Mouse (Mus musculus) hindbrain, embryonic 15.5 days (tissue): ENCODE measurements at regions not wholly inside any gene's neighbourhood (a gene's known extent, or its start where the extent isn't known, plus 50 kb on each side); places are given as distances from the start of the nearest gene placed in this dataset.

ENCODE experiments used
- ATAC-seq: fragments of 200-750 bp; cut with Nextera tagmentation; 2 replicates; pipeline ENCODE4 v1.8.0; 2017; ENCODE audit warnings: low read depth, moderate number of reproducible peaks, moderate TSS enrichment; ENCODE audit not compliant: low FRiP score
- H3K27ac ChIP-seq: fragments of 300-500 bp; sonication (generic); replicated peaks from 2 replicates; pipeline ENCODE4 v1.5.1; 2015; ENCODE audit warnings: mild to moderate bottlenecking, inconsistent platforms
- H3K27me3 ChIP-seq: fragments of 300-500 bp; sonication (generic); 2 replicates; pipeline ENCODE4 v1.6.1; 2015; ENCODE audit warnings: control low read depth, inconsistent platforms
- H3K36me3 ChIP-seq: fragments of 300-500 bp; sonication (generic); 2 replicates; pipeline ENCODE4 v1.6.1; 2015; ENCODE audit warnings: control low read depth, inconsistent platforms
- H3K4me1 ChIP-seq: fragments of 300-500 bp; sonication (generic); replicated peaks from 2 replicates; pipeline ENCODE4 v1.6.1; 2015; ENCODE audit warnings: control low read depth, inconsistent platforms
- H3K4me2 ChIP-seq: fragments of 300-500 bp; sonication (generic); 2 replicates; pipeline ENCODE4 v1.6.1; 2015; ENCODE audit warnings: moderate library complexity, mild to moderate bottlenecking, inconsistent platforms
- H3K4me3 ChIP-seq: fragments of 300-500 bp; sonication (generic); 2 replicates; pipeline ENCODE4 v1.5.1; 2015; ENCODE audit warnings: mild to moderate bottlenecking, inconsistent platforms
- H3K9ac ChIP-seq: fragments of 300-500 bp; sonication (generic); 2 replicates; pipeline ENCODE4 v1.6.1; 2015; ENCODE audit warnings: inconsistent platforms
- H3K9me3 ChIP-seq: fragments of 300-500 bp; sonication (generic); 2 replicates; pipeline ENCODE4 v1.6.1; 2016; ENCODE audit warnings: control low read depth, inconsistent platforms
- WGBS: fragments of 180-500 bp; shearing (Covaris S2); methylation state at CpG from one replicate; pipeline ENCODE4 v1.1.7; 2015; 5-methylcytosine and 5-hydroxymethylcytosine counted together

GRCm38 (mm10) chr16:22750725-22751287 is 60.6 kb downstream of the Crygs start:
- no peak overlapping the region for H3K9ac ChIP-seq
- no peaks in the 10 kb centered on the region for H3K4me1 ChIP-seq
- no peak overlapping the region for H3K4me3 ChIP-seq
- WGBS = 92% methylated on average over 5 of the region's 5 CpGs
- H3K9me3 ChIP-seq = no peaks in the 10 kb centered on the region
- H3K4me2 ChIP-seq = no peak overlapping the region
- no peak overlapping the region for H3K27ac ChIP-seq
- H3K27me3 ChIP-seq = no peaks in the 10 kb centered on the region
- no peaks in the 10 kb centered on the region for H3K36me3 ChIP-seq
- ATAC-seq = no peak

- 79% methylated on average over 7 of the region's 7 CpGs for whole genome bisulfite sequencing
- H3K4me1 ChIP-seq = no peaks in the 10 kb centered on the region
- ATAC-seq = no peak
- H3K27ac ChIP-seq = no peak overlapping the region
- H3K4me2 ChIP-seq = no peak overlapping the region
- H3K9ac ChIP-seq = no peak overlapping the region
- no peaks in the 10 kb centered on the region for H3K36me3 ChIP-seq
- H3K4me3 ChIP-seq = no peak overlapping the region
- H3K9me3 ChIP-seq = no peaks in the 10 kb centered on the region
- no peaks in the 10 kb centered on the region for H3K27me3 ChIP-seq
Measured at GRCm38 (mm10) chr16:22744121-22744855, 67.1 kb downstream of the Crygs start.

- no peak overlapping the region for H3K4me2 ChIP-seq
- 88% methylated on average over 1 of the region's 1 CpGs for WGBS
- H3K9ac ChIP-seq = no peak overlapping the region
- H3K27ac ChIP-seq = no peak overlapping the region
- no peak overlapping the region for H3K4me3 ChIP-seq
- no peak for ATAC-seq
- H3K27me3 ChIP-seq = no peaks in the 10 kb centered on the region
- H3K9me3 ChIP-seq = no peaks in the 10 kb centered on the region
- no peaks in the 10 kb centered on the region for H3K4me1 ChIP-seq
- no peaks in the 10 kb centered on the region for H3K36me3 ChIP-seq
Measured at GRCm38 (mm10) chr16:22743461-22743860, 67.9 kb downstream of the Crygs start.

- no peaks in the 10 kb centered on the region for H3K4me1 ChIP-seq
- ATAC-seq = no peak
- H3K9ac ChIP-seq = no peak overlapping the region
- H3K27ac ChIP-seq = no peak overlapping the region
- no peaks in the 10 kb centered on the region for H3K36me3 ChIP-seq
- H3K4me3 ChIP-seq = no peak overlapping the region
- WGBS = 87% methylated on average over 4 of the region's 4 CpGs
- no peaks in the 10 kb centered on the region for H3K9me3 ChIP-seq
- no peak overlapping the region for H3K4me2 ChIP-seq
- H3K27me3 ChIP-seq = no peaks in the 10 kb centered on the region
Measured at GRCm38 (mm10) chr16:22741496-22741895, 69.9 kb downstream of the Crygs start.

- 27% methylated on average over 10 of the region's 10 CpGs for WGBS
Measured at GRCm38 (mm10) chr16:22734529-22735022, 76.8 kb downstream of the Crygs start.

GRCm38 (mm10) chr16:22733772-22734528 is 76.9 kb upstream of the Dgkg start:
- H3K9me3 ChIP-seq = no peaks in the 10 kb centered on the region
- H3K4me3 ChIP-seq = no peak overlapping the region
- H3K36me3 ChIP-seq = no peaks in the 10 kb centered on the region
- H3K9ac ChIP-seq = no peak overlapping the region
- H3K27me3 ChIP-seq = no peaks in the 10 kb centered on the region
- H3K4me2 ChIP-seq = no peak overlapping the region
- peaks cover 8% of the 10 kb centered on the region for H3K4me1 ChIP-seq
- 17% methylated on average over 11 of the region's 11 CpGs for WGBS
- ATAC-seq = peak; percentile 23; the same call in 1 of the 2 replicates
- H3K27ac ChIP-seq = no peak overlapping the region

More at GRCm38 (mm10) chr16:22734529-22735022, 76.8 kb downstream of the Crygs start:
- Histone ChIP-seq H3K4me1 (peaks cover 8% of the 10 kb centered on the region), H3K4me3 (no peak overlapping the region), H3K36me3 (no peaks in the 10 kb centered on the region), H3K9ac (no peak overlapping the region), H3K9me3 (no peaks in the 10 kb centered on the region), H3K4me2 (no peak overlapping the region), H3K27ac (no peak overlapping the region), H3K27me3 (no peaks in the 10 kb centered on the region)
- peak; percentile 71; the same call in 1 of the 2 replicates for ATAC-seq

GRCm38 (mm10) chr16:22729096-22729495 is 72.1 kb upstream of the Dgkg start:
- no peak for ATAC-seq
- no peaks in the 10 kb centered on the region for H3K27me3 ChIP-seq
- WGBS = 83% methylated on average over 3 of the region's 3 CpGs
- no peak overlapping the region for H3K27ac ChIP-seq
- H3K9ac ChIP-seq = no peak overlapping the region
- H3K36me3 ChIP-seq = no peaks in the 10 kb centered on the region
- H3K9me3 ChIP-seq = no peaks in the 10 kb centered on the region
- no peak overlapping the region for H3K4me2 ChIP-seq
- H3K4me3 ChIP-seq = no peak overlapping the region
- H3K4me1 ChIP-seq = peaks cover under 1% of the 10 kb centered on the region

- Histone ChIP-seq H3K9me3 (no peaks in the 10 kb centered on the region), H3K4me3 (no peak overlapping the region), H3K27me3 (no peaks in the 10 kb centered on the region), H3K4me2 (no peak overlapping the region), H3K27ac (no peak overlapping the region), H3K9ac (no peak overlapping the region), H3K36me3 (no peaks in the 10 kb centered on the region), H3K4me1 (no peaks in the 10 kb centered on the region)
- 96% methylated on average over 3 of the region's 3 CpGs for WGBS
- no peak for ATAC-seq
Measured at GRCm38 (mm10) chr16:22725261-22725660, 68.2 kb upstream of the Dgkg start.

- H3K4me1 ChIP-seq = no peaks in the 10 kb centered on the region
- no peak overlapping the region for H3K27ac ChIP-seq
- no peak for ATAC-seq
- 90% methylated on average over 4 of the region's 4 CpGs for WGBS
- no peak overlapping the region for H3K9ac ChIP-seq
- no peaks in the 10 kb centered on the region for H3K9me3 ChIP-seq
- no peak overlapping the region for H3K4me3 ChIP-seq
- no peak overlapping the region for H3K4me2 ChIP-seq
- H3K27me3 ChIP-seq = no peaks in the 10 kb centered on the region
- no peaks in the 10 kb centered on the region for H3K36me3 ChIP-seq
Measured at GRCm38 (mm10) chr16:22723333-22723732, 66.3 kb upstream of the Dgkg start.

- H3K4me3 ChIP-seq = no peak overlapping the region
- 65% methylated on average over 4 of the region's 4 CpGs for WGBS
Measured at GRCm38 (mm10) chr16:22719791-22720190, 62.8 kb upstream of the Dgkg start.

GRCm38 (mm10) chr16:22719304-22719703 is 62.3 kb upstream of the Dgkg start:
- Histone ChIP-seq H3K9ac (no peak overlapping the region), H3K27me3 (no peaks in the 10 kb centered on the region), H3K36me3 (no peaks in the 10 kb centered on the region), H3K4me1 (no peaks in the 10 kb centered on the region), H3K4me2 (no peak overlapping the region), H3K9me3 (no peaks in the 10 kb centered on the region), H3K4me3 (no peak overlapping the region), H3K27ac (no peak overlapping the region)
- ATAC-seq = no peak
- 58% methylated on average over 7 of the region's 7 CpGs for WGBS

More at GRCm38 (mm10) chr16:22719791-22720190, 62.8 kb upstream of the Dgkg start:
- Histone ChIP-seq H3K27me3 (no peaks in the 10 kb centered on the region), H3K36me3 (no peaks in the 10 kb centered on the region), H3K4me1 (no peaks in the 10 kb centered on the region), H3K9ac (no peak overlapping the region), H3K27ac (no peak overlapping the region), H3K4me2 (no peak overlapping the region), H3K9me3 (no peaks in the 10 kb centered on the region)
- no peak for ATAC-seq

- Histone ChIP-seq H3K27ac (no peak overlapping the region), H3K4me3 (no peak overlapping the region), H3K36me3 (no peaks in the 10 kb centered on the region), H3K9ac (no peak overlapping the region), H3K9me3 (no peaks in the 10 kb centered on the region), H3K27me3 (no peaks in the 10 kb centered on the region), H3K4me2 (no peak overlapping the region), H3K4me1 (no peaks in the 10 kb centered on the region)
- no peak for ATAC-seq
- WGBS = 67% methylated on average over 2 of the region's 2 CpGs
Measured at GRCm38 (mm10) chr16:22717462-22717861, 60.4 kb upstream of the Dgkg start.
